Mouse (Mus musculus): ENCODE data around the gene Efcab12. TPM values are rescaled to one million over a fixed set of nuclear protein-coding genes. Genes with fewer than 3 reads are reported as not detected.
A peak's percentile ranks its signal among the peaks of the same experiment; 100 is the strongest.

The Efcab12 gene
- total and polyA plus RNA-seq, 3 experiments, result 0.04 to 0.54 (median 0.12) TPM

DNA sequence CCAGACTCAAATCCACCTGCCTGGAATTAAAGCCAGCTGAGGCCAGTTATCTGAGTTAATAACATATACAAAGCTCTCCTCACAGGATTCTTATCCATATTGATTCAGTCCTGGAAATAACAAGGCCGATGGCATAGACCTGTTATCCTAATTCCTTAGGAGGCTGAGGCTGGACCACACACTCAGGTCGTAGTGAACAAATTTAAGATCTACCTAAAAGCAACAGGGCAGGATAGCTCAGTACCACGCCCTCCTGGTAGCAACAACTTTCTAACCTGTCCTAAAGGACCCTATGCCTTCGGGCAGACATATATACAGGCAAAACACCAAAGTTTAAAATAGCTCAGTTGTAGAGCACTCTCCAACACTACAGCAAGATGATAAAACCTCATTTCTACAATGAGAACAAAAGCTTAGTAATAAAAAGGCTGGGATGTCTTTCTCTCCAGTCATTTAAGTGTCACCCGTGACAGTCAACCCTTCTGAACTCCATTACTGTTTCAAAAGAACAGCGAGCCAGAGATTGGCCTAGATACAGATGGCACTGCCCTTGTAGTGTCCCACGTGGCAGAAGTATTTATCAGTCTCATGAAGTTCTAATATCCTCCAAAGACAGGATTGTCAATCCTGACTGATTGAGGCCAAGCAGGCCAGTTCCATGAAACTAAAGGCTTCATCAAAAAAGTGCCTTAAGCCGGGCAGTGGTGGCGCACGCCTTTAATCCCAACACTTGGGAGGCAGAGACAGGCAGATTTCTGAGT is 33.6 kb downstream of the Efcab12 start:
- Histone ChIP-seq H3K36me3 (replicated peaks in 1 of 2; ENCODE audit: control insufficient read depth in 1 of 2, insufficient read depth in 1 of 2, low read length in 1 of 2) (peaks cover 60 to 78% of the 10 kb centered on the region in 2 experiments), H3K9me3 (replicated peaks; ENCODE audit: low read length) (no peaks in the 10 kb centered on the region), H3K4me3 (replicated peaks in 1 of 3; ENCODE audit: low read depth in 2 of 3, low read length in 2 of 3, poor library complexity in 1 of 3) (no peak overlapping the region), H3K79me2 (replicated peaks; ENCODE audit: control insufficient read depth, extremely low read depth, insufficient read depth, poor library complexity, severe bottlenecking) (peaks cover 40% of the 10 kb centered on the region), H3K4me1 (ENCODE audit: control insufficient read depth in 1 of 2, insufficient read depth in 2 of 2) (peaks cover 0 to 21% of the 10 kb centered on the region in 2 experiments; a peak in 2 of 4 replicates), H3K27me3 (replicated peaks) (no peaks in the 10 kb centered on the region), H3K27ac (ENCODE audit: insufficient read depth, low read depth) (no peak overlapping the region), H3K9ac (ENCODE audit: insufficient read depth, low read depth) (no peak overlapping the region), H3K4me2 (ENCODE audit: insufficient read depth, low read depth, poor library complexity, severe bottlenecking) (no peak overlapping the region)
- dilution Hi-C loops (cut with MboI; ENCODE audit: extremely low pct_ligation_motif_present, extremely low pct_unique_long_range_greater_than_20kb, low sequenced_read_pairs), result no loop called here
- in situ Hi-C loops (cut with MboI; ENCODE audit: low pct_ligation_motif_present, low pct_unique_long_range_greater_than_20kb, low sequenced_read_pairs), result no loop called here
- no peak for DNase-seq (ENCODE audit: extremely low read depth)
- TF ChIP-seq POLR2A (IDR thresholded peaks at IDR 0.05; ENCODE audit: low read depth, low read length), result peak; percentile 35; the same call in 1 of the 2 replicates
- TF ChIP-seq NRF1 (IDR thresholded peaks at IDR 0.05; ENCODE audit: low read depth, low read length), result no peak
- TF ChIP-seq ZMIZ1 (IDR thresholded peaks at IDR 0.05; ENCODE audit: low read depth, low read length), result peak; percentile 51; the same call in 1 of the 2 replicates
- peak; percentile 60; the same call in 1 of the 2 replicates for TF ChIP-seq RCOR1 (conservative IDR thresholded peaks at IDR 0.05; ENCODE audit: low read depth, low read length)
- TF ChIP-seq RAD21 (IDR thresholded peaks at IDR 0.05; ENCODE audit: low read depth, low read length), result no peak
- TF ChIP-seq SIN3A (IDR thresholded peaks at IDR 0.05; ENCODE audit: low read length), result no peak
- TF ChIP-seq PAX5 (IDR thresholded peaks at IDR 0.05; ENCODE audit: low read length), result no peak
- no peak for TF ChIP-seq MAX (IDR thresholded peaks at IDR 0.05; ENCODE audit: low read length)
- TF ChIP-seq CTCF (conservative IDR thresholded peaks at IDR 0.05 in 1 of 2, IDR thresholded peaks at IDR 0.05 in 1 of 2; ENCODE audit: low read depth in 2 of 2, low read length in 2 of 2), result no peak
- peak; percentile 63 for TF ChIP-seq CHD2 (IDR thresholded peaks at IDR 0.05; ENCODE audit: low read length)
- no peak for TF ChIP-seq NELFE (IDR thresholded peaks at IDR 0.05; ENCODE audit: low read depth, low read length)
- TF ChIP-seq EP300 (IDR thresholded peaks at IDR 0.05; ENCODE audit: low read length), result no peak
- TF ChIP-seq ELF1 (IDR thresholded peaks at IDR 0.05; ENCODE audit: low read depth, low read length), result no peak
- TF ChIP-seq JUN (IDR thresholded peaks at IDR 0.05; ENCODE audit: insufficient read depth, low read depth, low read length), result no peak
- no peak for TF ChIP-seq IRF4 (IDR thresholded peaks at IDR 0.05; ENCODE audit: low read depth, low read length)
- TF ChIP-seq HCFC1 (IDR thresholded peaks at IDR 0.05; ENCODE audit: low read depth, low read length), result no peak
- TF ChIP-seq ZNF384 (IDR thresholded peaks at IDR 0.05; ENCODE audit: low read depth, low read length), result no peak
- no peak for TF ChIP-seq MAZ (IDR thresholded peaks at IDR 0.05; ENCODE audit: low read depth, low read length)
- no peak for TF ChIP-seq USF2 (conservative IDR thresholded peaks at IDR 0.05; ENCODE audit: low read depth, low read length)
- TF ChIP-seq UBTF (IDR thresholded peaks at IDR 0.05; ENCODE audit: low read depth, low read length), result no peak
- no peak for TF ChIP-seq MXI1 (IDR thresholded peaks at IDR 0.05; ENCODE audit: low read depth, low read length)
- no peak for TF ChIP-seq TCF12 (IDR thresholded peaks at IDR 0.05; ENCODE audit: low read depth, low read length)
- TF ChIP-seq USF1 (IDR thresholded peaks at IDR 0.05; ENCODE audit: low read depth, low read length), result no peak
- no peak for TF ChIP-seq KAT2A (IDR thresholded peaks at IDR 0.05; ENCODE audit: insufficient replicate concordance, low read length)
- no peak for TF ChIP-seq MEF2A (IDR thresholded peaks at IDR 0.05; ENCODE audit: borderline replicate concordance, low read depth, low read length)
- TF ChIP-seq MYC (IDR thresholded peaks at IDR 0.05; ENCODE audit: low read depth, low read length), result no peak
- TF ChIP-seq GABPA (IDR thresholded peaks at IDR 0.05; ENCODE audit: insufficient replicate concordance, low read depth, low read length), result no peak
- TF ChIP-seq E2F4 (IDR thresholded peaks at IDR 0.05; ENCODE audit: insufficient replicate concordance, low read depth, low read length), result no peak
- no peak for TF ChIP-seq JUND (conservative IDR thresholded peaks at IDR 0.05; ENCODE audit: low read depth, low read length)
- no peak for TF ChIP-seq BHLHE40 (IDR thresholded peaks at IDR 0.05; ENCODE audit: low read depth, low read length)
- no peak for TF ChIP-seq SMC3 (IDR thresholded peaks at IDR 0.05; ENCODE audit: low read depth, low read length)
- no peak for TF ChIP-seq ETS1 (conservative IDR thresholded peaks at IDR 0.05; ENCODE audit: low read depth, low read length)
- peak; percentile 97 for TF ChIP-seq POLR2AphosphoS2 (IDR thresholded peaks at IDR 0.05; ENCODE audit: low read depth, low read length)
- no peak for TF ChIP-seq TBP (conservative IDR thresholded peaks at IDR 0.05; ENCODE audit: low read depth, low read length)
- TF ChIP-seq ZKSCAN1 (IDR thresholded peaks at IDR 0.05; ENCODE audit: borderline replicate concordance, low read depth, low read length), result no peak
- TF ChIP-seq ZC3H11A (IDR thresholded peaks at IDR 0.05; ENCODE audit: low read depth, low read length), result no peak

Data from CH12.LX (cell line).